Mouse (Mus musculus) c-Kit-positive CD71-positive TER-119-negative erythroid progenitor cells, embryonic 14.5 days (primary cell): Measurements from ENCODE around the gene Gdpgp1.

ENCODE experiments used
- DNase-seq: peaks from one replicate; pipeline ENCODE4 v3.0.0-alpha.2; 2013; ENCODE audit warnings: low read depth

Gdpgp1 gene

DNA sequence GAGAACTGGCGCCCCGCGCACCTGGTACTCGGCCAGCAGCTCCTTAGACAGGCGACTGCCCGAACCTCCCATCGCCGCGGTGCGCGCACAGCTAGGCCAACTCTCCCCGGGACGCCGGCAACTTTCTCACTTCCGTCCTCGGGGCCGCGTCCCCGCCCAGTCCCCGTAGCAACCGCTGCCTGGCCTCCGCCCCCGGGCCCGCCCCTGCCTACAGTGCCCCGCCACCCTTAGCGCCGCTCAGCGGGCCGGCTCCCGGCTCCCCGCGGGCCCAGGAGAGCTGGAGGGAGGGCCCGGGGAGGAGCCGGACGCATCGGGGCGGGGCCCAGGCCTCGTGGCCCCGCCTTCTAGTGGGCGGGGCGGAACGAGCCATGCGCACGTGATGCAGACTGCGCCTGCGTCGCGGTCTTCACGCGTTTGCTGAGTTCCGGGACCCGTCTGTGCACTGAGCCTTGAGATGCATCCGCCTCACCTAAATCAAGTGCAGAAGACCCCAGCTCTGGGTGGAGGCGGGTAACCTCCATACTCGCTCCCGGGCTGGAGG, at the start of gene Gdpgp1, which contains the start of gene Cib1:
Gene Gdpgp1, plus strand, starts transcription at position 377 of the 541 bp plus-strand sequence.
Gene Cib1, minus strand, starts transcription at position 325 of the 541 bp plus-strand sequence.
- peak; percentile 93 for DNase-seq

DNA sequence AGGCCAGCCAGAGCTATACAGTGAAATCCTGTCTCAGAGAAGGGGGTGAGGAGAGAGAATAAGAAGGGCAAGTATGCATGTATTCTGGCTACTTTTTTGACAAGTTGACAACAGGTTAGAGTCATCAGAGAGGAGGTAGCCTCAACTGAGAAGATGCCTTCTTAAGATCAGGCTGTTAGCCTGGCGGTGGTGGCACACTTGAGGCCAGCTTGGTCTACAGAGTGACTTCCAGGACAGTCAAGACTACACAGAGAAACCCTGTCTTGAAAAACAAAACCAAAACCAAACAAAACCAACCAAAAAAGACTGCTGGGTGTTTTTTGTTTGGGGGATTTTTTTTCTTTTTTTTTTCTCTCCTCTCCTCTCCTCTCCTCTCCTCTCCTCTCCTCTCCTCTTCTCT, 49.2 kb upstream of the Gdpgp1 start:
- no peak for DNase-seq

DNA sequence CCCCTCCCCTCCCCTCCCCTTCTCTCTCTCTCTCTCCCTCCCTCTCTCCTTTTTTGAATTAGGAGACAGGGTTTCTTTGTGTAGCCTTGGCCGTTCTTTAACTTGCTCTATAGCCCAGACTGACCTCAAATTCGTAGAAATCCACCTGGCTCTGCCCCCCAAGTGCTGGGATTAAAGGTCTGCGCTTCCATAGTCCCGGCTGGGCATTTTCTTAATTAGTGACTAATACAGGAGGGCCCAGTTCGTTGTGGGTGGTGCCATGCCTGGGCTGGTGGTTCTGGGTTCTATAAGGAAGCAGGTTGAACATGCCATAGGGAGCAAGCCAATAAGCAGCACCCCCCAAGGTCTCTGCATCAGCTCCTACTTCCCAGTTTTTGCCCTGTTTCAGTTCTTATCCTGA, 48.7 kb upstream of the Gdpgp1 start:
- no peak for DNase-seq

DNA sequence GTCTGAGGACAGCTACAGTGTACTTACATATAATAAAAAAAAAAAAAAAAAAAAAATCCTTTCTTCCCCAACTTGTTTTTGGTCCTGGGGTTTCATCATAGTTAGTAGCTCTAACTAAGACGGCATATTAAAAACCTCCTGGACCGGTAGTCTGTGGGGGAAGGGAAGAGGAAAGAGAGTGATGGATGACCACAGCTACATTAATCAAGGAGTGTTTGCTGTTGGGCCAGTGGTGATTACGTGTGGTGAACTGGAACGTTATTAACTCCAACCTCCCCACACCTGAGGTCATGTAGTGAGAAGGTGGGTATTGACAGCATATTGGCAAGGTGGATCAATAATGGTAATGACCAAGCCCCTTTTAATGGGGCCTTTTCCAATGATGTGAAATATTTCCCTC, 48.1 kb upstream of the Gdpgp1 start:
- DNase-seq: no peak

DNA sequence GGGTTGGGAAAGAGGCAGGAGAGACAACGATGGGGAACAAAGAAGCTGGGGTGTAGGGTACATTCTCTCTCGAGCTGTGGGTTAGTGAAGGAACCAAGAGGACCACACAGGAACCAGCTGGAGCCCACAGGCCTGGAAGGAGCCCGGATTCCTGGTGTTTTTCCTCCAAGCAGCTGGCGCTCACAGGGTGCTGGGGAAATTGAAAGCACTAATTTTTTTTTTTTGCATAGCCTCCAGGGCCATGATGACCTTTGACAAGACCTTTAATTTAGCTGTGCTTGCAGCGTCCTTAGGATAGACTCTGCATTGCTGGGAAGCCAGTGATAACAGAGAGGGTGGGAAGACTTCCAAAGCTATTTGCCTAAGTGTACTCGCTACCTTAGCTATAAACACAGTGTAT, 47.7 kb upstream of the Gdpgp1 start:
- DNase-seq: no peak

DNA sequence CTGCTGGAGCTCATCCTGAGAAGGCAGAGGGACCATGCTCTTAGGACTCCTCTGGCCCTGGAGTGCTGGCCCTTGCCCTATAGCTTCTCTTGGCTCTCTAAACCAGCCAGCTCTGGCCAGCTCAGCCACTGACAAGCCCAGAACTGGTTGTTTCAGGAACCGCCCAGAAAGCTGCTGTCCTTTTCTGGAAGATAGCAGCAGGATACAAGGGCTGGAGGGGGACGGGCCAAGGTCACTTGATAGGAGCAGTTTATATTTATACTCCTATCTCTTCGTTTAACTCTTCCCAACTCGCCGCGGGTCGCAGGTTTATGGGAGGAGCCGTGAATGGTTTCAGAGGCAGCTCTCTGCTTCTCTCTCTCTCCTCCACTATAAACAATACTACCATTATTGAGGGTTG, 46.6 kb upstream of the Gdpgp1 start:
- DNase-seq: peak; percentile 71

DNA sequence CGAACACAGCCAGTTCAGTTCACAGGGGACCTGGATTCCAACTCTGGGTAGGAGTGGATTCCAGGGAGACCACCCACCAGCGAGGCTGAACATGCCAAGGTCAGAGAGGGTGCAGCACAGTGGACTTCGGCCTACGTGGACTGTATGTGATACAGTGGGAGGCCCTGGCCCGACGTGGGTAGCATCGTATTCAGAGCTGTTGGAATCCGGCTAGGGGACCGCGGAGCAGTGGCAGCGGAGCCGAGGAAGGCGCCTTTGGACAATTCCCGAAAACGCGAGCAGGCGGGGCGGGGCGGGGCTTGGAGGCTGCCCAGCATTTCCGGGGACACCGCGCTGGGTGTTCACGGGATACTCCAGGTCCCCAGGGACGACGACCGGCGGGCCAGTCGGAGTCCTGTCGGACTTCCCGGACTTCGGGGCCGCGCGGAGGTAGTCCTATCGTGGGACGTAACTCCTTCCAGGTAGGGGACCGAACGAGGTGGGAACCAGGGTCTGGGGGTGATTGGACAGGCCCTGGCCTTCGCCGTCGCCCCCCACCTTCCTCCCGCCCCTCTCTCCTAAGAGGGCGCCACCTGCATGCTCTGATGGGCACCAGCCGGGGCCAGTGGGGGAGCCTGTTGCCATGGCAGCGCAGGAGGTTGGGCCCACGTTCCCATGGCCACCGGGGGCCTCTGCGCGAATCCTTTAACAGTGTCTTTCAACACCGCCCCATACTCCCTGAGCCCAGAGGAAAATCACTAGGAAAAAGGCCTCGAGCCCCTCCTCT, 46.0 kb upstream of the Gdpgp1 start, which contains the start of gene Sema4b:
Gene Sema4b, plus strand, starts transcription at position 311 of the 766 bp plus-strand sequence.
- DNase-seq: no peak

DNA sequence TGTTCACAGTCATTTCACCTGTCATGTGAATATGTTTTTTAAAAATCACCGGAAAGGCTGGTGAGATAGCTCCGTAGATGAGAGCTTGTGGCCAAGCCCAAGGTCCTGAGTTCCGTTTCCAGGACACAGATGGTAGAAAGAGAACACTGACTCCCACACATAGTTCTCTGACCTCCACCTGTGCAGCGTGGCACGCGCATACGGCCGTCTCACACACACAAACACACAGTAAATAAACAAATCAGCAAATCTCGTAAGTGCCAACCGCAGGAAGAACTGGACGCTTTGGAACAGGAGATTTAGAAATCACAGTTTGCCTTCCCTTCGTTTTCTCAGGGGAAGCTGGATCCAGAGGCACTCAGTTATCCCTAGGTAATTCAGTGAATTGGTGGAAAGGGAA, 45.2 kb upstream of the Gdpgp1 start:
- no peak for DNase-seq

DNA sequence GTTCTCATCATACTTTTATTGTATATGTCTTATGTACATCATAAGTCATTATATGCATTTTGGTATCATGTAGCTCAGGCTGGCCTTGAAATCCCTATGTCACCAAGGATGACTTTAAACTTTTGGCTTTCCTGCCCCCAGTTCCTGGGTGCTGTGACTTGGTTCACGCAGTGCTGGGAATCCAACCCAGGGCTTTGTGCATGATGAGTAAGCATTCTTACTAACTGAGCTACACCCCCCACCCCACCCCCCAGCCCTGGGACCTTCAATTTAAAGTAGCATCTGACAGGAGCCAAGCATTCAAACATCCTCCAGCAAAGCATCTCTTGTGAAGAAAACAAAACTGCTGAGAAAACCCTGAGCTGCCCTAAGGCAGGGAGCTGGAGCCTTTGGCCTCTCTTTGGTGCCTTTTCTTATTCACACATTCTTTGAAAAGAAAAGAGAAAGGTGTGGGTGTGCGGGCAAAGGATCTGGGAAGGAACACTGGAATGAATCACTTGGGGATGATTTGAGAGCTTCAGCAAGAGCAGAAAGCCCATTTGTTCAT, 44.0 kb upstream of the Gdpgp1 start:
- DNase-seq: no peak

DNA sequence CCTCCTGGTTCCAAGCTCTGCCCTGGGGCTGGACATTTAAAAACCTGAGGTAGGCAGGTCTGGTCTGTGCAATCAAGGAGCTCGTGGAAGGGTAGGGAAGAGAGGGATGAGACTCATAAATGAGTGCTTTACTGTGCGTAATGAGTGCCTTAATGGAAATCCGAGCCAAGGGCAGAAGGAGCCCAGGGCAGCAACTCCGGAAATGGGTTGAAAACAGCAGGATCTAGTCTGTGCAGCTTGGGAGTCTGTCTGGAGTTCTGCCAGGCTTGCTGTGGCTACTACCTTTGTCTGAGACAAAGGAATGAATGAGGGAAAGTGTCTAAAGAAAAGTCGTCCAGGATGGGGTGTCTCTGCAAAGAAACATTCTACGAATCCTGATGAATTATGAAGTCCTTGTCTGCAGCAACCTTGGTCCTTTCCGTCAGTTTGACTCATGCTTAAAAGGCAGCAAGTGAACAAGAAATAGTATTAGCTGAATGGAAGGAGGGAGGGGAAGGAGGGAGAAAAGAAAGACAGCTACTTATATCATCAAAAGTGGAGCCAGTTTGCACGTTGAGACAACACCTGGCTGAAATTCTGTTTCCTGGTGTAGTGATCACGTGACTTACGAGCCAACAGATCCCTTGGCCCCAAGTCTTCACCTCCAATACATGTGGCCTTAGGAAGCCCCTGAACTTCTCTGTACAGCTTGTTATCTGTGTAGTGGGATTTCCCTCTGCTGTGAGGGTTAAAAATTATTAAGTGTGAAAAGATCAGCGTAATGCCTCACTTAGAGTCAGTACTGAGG, 43.3 kb upstream of the Gdpgp1 start:
- DNase-seq: no peak

DNA sequence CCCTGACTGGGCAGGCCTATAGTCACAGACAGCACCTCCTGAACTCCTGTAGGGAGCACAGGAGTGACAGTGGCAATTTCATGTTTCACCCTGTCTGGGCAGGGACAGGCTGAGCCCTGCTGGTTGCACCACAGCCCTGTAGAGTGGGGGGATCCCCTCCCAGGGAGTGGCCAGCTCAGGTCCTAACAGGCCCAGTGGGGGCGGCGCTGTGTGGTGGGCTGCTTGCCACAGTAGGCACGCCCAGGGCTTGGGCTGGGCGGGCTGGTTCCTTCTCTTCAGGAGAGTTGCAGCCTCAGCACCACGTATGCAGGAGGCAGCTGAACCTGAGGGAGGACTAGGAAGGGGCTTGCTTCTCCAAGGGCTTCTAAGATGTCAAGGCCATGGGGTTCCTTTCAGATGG, 41.2 kb upstream of the Gdpgp1 start:
- no peak for DNase-seq

DNA sequence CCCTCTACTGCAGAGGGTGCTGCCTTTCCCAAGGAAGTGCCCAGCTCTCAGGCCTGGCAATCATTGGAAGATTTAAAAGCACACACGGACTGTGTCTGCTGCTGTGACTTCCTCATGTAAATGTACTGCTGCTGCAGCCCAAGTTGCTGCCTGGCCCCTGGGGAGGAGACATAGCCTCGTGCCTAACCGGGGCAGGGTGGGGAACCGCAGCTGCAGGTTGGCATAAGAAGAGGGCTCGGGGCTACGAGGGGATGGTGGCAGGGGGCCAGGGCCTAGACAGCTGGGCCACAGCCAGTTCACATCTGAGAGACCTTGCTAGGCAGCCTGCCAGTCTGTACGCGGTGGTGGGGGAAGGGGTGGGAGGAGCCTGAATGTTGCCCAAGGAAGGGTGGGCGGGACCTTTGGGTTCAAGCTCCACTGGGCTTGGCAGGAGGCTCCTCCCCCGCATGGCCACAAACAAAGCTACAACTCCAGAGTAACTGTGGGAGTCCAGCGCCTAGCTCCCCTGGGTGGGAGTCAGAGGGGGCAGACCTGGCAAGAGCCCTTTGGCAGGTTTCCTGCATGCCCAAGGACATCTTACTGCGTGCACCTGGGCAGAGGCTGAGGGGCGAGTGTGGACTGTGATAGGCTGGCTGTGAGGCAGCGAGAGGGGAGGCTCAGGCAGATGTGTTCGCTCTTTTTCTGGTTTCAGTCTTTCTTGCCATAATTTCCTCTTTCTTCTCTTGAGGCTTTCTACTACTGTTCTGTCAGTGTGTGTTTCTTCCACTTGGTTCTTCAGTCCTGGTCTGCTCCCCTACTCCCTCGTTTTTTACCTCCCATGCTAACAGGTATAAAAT, 40.2 kb upstream of the Gdpgp1 start:
- DNase-seq: peak; percentile 84

DNA sequence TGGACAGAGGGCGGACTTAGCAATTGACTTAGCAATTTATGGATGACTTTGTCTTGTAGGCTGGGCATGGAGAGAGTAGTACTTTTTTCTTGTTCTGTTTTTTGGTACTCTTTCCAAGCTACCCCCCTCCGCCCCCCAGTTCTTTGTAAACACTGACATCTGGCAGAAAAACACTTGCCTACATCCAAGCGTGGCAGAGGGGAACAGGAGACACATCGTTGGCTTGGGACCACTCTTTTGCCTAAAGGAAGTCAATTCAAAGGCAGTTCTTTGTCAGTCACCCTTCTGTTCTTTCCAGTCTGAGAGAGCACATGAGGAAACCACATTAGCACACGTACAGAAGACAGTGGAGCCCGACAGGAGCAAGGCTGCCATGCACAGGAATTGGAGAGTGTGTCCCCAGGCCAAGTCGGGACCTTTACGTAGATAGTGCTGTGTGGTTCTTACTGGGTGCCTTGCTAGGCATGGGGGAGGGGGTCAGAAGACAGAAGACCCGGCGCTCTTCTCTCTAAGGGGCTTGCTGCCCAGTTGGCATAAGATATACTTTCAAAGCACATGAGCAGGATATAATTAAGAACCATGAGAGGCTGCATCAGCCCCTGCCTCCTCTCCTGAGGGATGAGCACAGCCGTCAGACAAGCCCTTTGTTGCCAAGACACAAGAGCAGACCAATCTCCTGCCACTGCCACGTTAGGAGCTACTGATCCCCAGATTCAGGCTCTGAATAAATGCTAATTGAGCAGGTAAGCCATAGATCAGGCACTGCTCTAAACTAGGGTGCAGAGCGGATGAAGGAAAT, 38.5 kb upstream of the Gdpgp1 start:
- DNase-seq: no peak

DNA sequence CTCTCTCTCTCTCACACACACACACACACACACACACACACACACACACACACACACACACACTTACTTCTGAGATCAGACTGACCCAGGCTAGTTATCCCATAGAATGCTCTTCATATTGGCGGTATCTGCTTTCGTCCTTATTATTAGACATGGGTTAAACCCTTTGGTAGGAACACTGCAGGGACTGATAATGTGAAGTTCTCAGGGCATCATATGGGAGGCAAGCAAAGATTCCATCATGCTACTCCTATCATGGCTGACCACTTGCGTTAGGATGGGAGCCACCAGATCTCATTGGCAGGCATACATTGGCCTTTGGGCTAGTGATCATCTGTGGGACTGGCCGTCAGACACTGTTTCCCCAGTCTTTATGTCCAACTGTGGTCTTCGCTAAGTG, 37.5 kb upstream of the Gdpgp1 start:
- DNase-seq: no peak

DNA sequence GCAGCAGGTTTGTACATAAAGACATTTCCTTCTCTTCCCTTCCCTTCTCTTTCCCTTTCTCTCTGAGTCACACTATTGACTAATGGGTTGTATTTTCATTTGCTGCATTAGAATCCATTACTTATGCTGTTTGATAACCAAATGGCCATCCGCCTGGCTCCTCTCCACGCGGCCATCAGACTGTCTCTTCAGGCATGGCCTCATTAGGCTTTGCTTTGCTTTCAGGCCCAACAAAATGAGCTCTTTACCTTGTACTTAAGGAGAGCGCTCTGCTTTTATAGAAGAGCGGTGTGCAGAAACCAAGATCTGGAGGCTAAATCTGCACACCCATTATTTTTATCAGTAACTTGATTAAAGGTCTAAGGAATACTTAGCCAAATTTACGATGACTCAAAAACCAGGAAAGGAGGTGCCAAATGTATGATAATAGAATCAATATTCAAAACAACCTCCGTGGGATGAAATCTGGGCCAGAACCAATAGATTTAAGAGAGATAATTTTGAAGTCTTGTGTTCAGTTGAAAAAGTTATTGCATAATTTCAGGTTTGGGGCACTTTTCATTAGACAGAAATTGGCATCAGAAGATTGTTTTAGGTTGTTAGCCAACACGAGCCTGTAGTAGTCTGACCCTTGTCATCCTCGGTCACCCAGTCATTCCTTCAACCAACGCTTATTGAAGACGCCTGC, 36.9 kb upstream of the Gdpgp1 start:
- no peak for DNase-seq

DNA sequence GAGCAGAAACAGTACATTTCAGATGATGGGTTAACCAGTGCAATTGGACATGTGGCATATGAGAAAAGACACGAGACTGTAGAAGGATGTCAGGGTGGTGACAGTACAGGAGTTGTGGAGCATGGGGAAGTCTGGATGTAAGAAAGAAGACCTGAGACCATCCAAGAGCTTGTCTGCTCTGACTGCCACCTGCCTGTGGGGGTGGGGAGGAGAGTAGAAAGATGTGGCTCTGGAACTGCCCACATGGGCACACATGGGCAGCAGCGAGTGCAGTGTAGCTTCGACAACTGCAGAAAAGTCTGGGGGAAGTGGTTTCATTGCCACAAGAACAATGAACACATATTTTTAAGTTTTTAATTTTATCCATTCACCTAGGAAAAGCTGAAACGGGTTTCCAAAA, 35.3 kb upstream of the Gdpgp1 start:
- DNase-seq: no peak

DNA sequence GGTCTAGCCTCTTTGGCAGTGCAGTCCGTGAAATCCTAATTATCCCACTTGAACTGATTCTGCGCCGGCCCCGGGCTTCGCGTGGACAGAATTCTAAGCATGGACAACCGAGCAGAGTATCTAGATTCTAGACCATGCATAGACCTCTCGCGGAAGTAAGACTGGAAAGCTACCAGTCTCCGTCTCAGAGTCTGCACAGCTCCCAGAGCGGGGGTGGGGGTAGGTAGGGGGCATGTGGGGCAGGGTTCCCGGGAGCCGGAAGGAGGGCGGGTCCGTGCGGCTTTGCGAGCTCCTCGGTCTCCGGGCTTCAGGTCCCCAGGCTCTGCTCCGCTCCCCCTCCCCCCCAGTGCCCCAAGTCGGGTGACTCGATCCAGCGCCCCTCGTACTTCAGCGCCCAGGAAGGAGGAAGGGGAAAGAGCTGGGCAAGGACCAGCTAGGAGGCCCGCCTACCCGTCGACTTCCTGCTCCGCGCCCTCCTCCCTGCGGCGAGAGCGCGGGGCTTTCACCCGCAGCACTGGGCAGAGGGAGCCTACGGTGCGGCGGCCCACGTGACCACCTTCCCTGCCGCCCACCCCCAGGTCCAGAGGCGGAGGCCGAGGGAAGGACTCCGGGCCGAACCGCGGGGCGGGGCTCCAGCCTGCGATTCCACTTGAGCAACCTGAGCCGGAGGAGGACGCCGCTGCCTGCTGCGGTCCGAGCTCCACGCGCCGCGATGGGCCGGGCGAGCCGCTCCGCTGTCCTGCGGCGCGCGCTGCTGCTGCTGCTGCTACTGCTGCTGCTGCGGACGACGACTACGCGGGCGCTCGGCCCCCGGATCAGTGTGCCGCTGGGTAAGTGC, 34.5 kb upstream of the Gdpgp1 start:
- no peak for DNase-seq

DNA sequence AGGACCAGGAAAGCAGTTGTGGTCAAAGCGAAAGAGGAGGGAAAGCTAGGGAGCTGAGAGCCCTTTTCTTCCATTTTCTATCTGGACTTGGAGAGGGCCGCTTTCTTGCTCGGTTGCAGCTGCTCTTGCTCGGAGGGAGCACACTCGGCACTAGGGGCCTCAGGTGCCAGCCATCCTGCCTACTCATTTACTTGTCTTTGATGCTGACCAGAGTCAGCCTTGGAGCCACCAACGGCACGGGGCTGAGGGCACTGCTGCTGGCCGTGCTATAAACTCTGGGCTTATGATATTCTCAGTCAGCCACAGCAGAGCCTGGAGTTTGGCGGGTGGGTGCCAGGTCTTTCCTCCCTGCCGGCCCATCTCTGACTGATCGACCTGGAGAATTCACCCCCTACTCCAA, 33.8 kb upstream of the Gdpgp1 start:
- no peak for DNase-seq

DNA sequence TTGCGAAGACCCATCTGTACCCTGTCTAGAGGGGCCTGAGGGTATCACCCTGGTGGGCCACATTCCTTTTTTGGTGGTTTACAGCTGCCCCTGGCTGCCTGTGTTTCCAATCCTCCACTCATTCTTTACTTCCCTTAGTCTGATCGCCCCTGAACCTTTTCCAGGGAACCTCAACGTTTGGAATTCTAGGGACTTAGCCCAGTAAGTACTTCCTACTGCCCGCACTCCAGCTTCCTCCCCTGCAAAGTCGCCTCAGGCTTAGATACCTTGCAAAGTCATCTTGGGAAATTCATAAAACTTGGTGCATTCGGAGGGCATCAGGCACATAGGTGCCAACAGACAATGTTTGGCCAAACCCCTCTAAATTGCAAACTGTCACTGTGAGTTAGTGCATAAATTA, 33.4 kb upstream of the Gdpgp1 start:
- no peak for DNase-seq
